Mouse (Mus musculus) frontal cortex, postnatal 36 days (tissue): Measurements from ENCODE around the gene Megf11.
"Not testable (repeated sequence)": the region's sequence is repeated elsewhere in the genome, so short reads cannot be mapped to it uniquely, and the experiment has no call there.

Experiments
- DNase-seq, 2 experiments: peaks; one replicate each; pipeline ENCODE4 v3.0.0; 2022; ENCODE audit warnings: low spot score in 2 of 2

Megf11 gene

DNA sequence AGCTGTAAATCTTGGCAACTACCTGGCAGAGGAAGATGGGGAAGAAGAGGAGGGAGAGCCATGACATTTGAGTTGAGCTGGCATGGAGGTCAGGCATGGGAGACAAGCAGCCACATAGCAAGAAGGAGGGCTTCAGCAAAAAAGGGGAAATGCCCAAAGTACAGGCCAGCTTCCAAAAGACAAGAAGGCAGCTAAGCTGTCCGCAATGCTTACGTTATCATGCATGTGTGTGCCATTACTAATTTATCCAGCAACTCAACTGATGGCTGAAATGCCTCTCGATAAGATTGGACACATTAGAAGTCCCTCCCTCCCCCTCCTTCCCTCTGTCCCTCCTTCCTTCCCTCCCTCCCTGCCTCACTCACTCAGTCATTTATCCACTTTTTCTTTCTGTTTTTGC lies 260.0 kb downstream of the Megf11 start:
- no peak for DNase-seq

GRCm38 (mm10) chr9:64649393-64649792 lies 264.0 kb downstream of the Megf11 start:
- no peak for DNase-seq

DNA sequence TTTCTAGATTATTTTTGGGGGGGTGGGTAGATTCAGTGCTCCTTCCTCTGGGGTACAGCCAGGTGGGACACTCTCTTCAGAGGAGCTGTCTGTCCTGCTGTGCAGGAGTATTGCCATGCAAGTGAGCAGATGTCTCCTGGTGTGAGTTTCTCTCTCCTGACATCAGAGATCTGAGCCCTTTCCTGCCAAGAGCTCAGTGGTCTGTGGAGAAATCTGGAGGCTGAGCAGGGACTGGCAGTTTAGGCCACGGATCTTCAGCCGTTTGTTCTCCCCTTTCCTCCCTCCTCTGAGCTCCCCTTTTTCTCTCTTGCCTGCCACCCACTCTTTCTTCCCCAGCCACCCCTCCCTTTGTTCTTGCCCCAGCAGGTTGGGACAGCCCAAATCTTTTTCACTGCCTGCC lies 264.5 kb downstream of the Megf11 start:
- DNase-seq = no peak

DNA sequence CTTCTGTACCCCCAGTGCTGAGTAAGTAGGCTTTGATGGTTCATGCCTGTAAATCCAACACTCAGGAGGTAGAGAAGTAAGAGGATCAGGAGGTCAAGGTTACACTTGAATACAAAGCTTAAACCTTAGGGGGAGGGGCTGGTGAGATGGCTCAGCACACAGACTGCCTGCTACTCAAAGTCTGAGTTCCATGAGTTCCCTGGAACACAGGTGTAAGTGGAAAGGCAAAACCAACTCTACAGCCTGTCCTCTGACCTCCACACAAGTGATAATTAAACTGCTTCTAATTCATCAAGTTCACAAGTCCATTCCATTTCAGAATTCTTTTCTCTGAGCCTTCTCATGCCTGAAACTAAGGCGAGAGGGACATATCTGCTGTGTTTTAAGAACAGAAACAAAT lies 265.8 kb downstream of the Megf11 start:
- no peak for DNase-seq

DNA sequence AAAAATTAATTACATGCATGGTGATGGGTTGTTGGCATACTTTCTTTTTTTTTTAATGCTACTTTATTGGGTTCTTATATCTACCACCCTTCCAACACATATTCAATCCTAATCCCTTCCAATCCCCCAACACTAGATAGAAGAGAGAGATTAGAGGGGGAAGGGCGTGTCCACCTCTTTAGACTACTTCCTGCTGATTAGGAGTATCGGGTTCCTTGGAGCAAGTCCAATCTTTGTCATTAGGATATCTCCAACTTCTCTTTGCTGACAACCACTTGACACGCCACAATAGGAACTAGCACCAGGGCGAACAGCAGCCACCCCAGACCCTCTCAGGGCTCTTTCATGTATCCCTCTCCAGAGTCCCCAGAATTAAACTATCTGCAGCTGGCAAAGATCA lies 266.3 kb downstream of the Megf11 start:
- DNase-seq = no peak

GRCm38 (mm10) chr9:64652138-64652537 lies 266.7 kb downstream of the Megf11 start:
- DNase-seq = no peak

- no peak for DNase-seq
Observed at GRCm38 (mm10) chr9:64652841-64653361, 267.5 kb downstream of the Megf11 start.

GRCm38 (mm10) chr9:64654723-64655122 lies 269.3 kb downstream of the Megf11 start:
- no peak for DNase-seq

- no peak for DNase-seq
Observed at GRCm38 (mm10) chr9:64656613-64657012, 271.2 kb downstream of the Megf11 start.

GRCm38 (mm10) chr9:64660222-64660621 lies 274.8 kb downstream of the Megf11 start:
- DNase-seq = no peak

DNA sequence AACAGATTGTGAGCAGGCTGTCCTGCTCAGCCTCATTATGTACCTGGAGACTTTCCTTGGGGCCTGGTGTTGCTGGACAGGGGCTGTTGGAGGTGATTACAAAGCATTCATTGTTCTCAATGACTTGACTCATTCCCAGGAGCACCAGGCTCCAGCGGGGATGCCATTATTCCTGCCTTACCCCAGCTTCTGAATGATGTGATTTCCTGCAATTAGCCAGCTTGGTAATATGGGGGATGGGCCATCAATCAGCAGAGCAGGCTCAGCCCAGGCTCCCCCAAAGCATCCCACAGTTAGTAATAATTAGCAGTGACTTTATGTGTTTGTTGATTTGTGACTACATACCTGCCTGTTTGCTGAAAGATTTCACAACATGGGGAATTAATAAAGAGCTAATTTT lies 279.2 kb downstream of the Megf11 start:
- DNase-seq = no peak

- DNase-seq = no peak
Observed at GRCm38 (mm10) chr9:64666549-64666948, 281.1 kb downstream of the Megf11 start.

DNA sequence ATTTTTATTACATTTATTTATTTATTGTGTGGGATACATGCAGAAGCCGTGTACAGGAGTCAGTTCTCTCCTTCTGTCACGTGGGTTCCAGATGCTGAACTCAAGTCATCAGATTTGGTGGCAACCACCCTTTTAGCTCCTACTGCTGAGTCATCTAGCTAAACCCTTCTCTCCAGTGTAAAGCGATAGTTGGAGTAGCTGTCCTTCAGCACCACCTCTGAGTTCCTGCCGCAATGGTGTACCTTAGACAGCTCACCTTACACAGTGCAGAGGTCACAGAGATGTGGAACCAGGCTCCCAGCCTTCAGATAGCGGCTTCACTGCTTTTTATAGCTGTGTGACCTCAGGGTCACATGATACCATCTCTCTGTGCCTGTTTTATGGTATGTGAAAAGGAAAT lies 282.1 kb downstream of the Megf11 start:
- no peak for DNase-seq

DNA sequence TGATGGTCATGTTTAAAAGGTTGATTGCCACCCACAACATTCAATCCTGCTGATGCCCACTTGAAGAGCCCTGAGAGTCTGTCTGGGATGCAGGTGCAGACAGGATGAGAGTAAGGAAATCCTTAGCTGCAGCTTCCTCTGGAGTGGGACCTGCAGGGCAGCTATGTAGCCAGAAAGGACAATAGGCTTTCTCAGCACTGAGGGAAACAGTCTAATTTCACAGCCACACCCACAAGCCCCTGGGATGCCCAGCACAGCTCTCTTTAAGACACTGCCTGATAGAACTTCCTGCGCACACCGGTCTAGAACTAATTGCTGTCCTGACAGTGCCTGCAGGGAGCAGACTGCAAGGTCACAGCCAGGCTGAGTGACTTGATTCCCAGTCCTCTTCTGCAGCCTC lies 282.6 kb downstream of the Megf11 start:
- no peak for DNase-seq

GRCm38 (mm10) chr9:64671341-64672319 lies 286.2 kb downstream of the Megf11 start:
- DNase-seq = not testable (repeated sequence)

DNA sequence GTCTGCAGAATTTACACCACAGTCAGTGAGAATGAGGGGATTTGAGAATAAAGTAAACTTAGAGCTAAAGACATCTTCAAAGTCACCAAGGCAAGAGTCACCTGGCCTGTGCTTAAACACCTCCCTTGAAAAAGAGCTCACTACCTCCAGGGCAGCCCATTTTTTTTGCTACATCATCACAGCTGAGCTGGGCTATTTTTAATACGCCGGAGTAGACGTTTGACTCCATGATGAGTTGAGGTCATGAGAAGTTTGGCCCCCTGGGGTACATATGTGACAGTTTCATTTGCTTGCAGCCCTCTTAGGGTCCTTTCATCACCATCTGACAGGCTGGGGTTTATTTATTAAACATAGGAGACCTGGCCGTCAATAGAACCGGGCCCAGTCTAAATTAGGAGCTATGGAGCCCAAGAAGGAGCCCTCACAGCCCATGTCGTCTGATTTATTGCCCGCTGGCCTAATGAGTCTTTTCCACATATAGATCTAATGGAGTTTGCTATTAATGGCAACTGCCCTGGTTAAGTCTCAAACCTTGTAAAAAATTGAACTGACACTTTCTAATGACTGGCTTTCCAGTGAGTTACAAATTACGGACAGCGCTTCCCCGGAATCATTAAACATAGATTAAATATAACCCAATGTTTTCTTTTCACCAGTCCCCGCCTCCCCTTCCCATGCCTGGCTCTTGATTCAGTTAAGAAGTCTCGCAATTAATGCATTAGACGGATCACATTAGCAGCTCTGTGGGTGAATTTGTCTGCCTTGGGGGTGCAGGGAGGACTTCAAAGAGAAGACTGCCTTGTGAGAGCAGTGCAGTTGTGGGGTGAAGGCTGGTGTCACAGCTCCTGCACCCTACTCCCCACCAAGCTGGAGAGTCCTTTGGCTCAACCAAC lies 301.9 kb downstream of the Megf11 start:
- DNase-seq = no peak

DNA sequence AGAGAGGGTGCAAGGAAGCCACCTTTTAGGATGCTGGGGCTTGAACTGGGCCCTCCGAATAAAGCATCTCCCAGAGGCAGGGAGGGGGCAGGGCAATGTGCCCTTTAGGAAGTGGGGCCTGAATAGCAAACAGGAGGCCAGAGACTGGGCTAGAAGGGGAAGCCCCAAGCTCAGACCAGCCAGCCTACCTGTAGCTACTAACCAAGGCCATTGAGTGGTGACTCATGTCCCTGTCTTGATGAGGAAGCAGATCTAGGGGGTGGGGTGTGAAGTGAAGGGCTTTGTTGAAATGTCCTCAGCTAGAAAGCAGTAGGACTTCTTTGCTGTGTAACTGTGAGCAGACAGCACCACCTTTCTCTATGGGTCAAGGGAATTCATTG lies 302.6 kb downstream of the Megf11 start:
- no peak for DNase-seq

- DNase-seq = no peak
Observed at GRCm38 (mm10) chr9:64690771-64691170, 305.3 kb downstream of the Megf11 start.

- peak; percentile 27 to 34 for DNase-seq
Observed at GRCm38 (mm10) chr9:64691176-64691575, 305.8 kb downstream of the Megf11 start.

DNA sequence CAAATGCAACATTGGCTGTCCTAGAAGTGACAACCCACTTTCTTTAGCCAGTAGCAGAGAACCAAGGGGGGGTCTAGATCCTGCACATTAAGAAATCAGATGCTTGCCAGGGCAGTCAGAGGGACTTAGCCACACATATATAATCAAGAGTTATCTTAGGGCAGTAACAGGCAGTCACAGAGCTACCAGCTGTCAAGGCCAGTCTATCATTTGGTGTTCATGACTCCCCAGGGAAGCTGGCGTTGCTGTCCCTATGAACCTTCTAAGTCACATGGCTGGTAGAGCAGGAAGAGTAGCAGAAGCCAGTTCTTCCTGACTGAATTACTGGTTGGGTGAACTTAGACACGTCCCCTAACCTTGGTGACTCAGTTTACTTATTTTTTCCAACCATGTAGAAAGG lies 307.7 kb downstream of the Megf11 start:
- DNase-seq = no peak

GRCm38 (mm10) chr9:64695266-64695665 lies 309.8 kb downstream of the Megf11 start:
- no peak for DNase-seq

DNA sequence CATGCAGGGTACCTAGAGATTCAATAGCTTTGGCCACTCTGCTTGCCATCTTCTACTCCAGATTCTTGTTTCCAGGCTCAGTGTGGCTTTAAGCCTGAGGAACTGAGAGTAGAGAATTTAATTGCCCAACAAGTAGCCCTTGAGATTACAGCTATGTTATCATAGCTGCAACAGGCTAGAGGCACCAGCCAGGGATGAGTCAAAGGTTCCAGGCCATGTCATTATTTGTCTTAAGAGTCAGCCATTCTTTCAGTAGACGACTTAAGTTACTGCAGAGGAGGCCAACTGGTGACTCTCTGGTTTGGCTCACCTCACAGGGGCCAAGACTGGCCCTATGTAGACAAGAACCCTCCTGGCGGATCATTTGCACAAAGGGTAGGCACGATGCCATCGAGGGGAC lies 311.0 kb downstream of the Megf11 start:
- no peak for DNase-seq
